Mouse (Mus musculus): Measurements from ENCODE around the gene Cdh12. TPM values are rescaled to one million over a fixed set of nuclear protein-coding genes. Genes with fewer than 3 reads are reported as not detected.

The Cdh12 gene
- polyA plus RNA-seq, 2 experiments = 0.16 to 0.29 TPM

DNA sequence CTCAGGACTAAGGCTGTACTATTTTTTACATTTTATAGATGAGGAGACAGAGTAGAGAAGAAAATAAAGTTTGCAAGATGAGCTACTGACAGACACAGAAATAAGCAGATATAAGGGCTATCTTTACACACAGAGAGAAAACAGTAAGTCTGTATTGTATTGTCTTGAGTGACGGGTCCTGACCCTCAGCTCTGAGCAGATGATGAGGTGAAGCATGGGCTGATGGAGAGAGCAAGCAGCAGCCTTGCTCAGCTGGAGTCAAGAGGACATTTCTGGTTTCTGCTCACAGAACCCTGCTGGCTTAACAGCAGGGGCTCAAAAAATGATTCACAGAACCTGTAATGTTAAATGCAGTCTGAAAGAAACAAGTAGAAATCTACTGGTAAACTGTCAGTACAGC is 386.8 kb downstream of the Cdh12 start:
- DNase-seq (ENCODE audit: low spot score) (no peak), ATAC-seq (ENCODE audit: low FRiP score, low read depth) (no peak)
- no peaks in the 10 kb centered on the region for H3K9me3 ChIP-seq (ENCODE audit: control insufficient read depth, low read length)
- no peak overlapping the region for H3K4me3 ChIP-seq (replicated peaks; ENCODE audit: low read length)
- 65% methylated on average over 1 of the region's 1 CpGs for WGBS
- no peak for TF ChIP-seq POLR2A (IDR thresholded peaks at IDR 0.05; ENCODE audit: borderline replicate concordance, extremely low read depth, insufficient read depth, insufficient read length)
- no peak overlapping the region for H3K4me2 ChIP-seq (replicated peaks; ENCODE audit: low read depth, low read length, severe bottlenecking)
- H3K9ac ChIP-seq (ENCODE audit: low read depth, low read length, severe bottlenecking) = no peak overlapping the region
- no peak overlapping the region for H3K27ac ChIP-seq (replicated peaks; ENCODE audit: low read depth, low read length)
- no peaks in the 10 kb centered on the region for H3K27me3 ChIP-seq (ENCODE audit: control insufficient read depth, insufficient read depth, low read length)
- no peaks in the 10 kb centered on the region for H3K36me3 ChIP-seq (ENCODE audit: control insufficient read depth, insufficient read depth, low read length)
- H3K4me1 ChIP-seq (ENCODE audit: control insufficient read depth, insufficient read depth, low read length) = no peaks in the 10 kb centered on the region

DNA sequence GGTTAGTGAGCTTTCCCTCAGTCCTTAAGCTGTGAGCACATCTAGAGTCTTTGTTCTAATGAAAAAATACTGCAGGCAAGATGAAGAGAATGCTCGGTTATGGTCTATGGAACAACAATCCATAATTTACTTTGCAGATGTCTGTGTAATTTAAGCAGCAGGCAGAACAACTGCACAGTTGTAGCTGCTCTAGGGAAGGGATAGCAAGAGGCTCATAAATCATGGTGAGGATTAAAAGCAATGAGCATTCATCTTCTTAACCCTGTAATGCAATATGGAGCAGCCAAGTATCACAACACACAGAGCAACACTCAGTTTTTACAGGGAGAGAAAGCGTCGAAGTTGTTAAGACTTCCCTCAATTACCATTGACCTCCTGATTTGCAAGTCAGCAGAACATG is 387.9 kb downstream of the Cdh12 start:
- Histone ChIP-seq H3K4me1 (ENCODE audit: control insufficient read depth, insufficient read depth, low read length) (no peaks in the 10 kb centered on the region), H3K4me3 (replicated peaks; ENCODE audit: low read length) (no peak overlapping the region), H3K36me3 (ENCODE audit: control insufficient read depth, insufficient read depth, low read length) (no peaks in the 10 kb centered on the region), H3K9ac (ENCODE audit: low read depth, low read length, severe bottlenecking) (no peak overlapping the region), H3K9me3 (ENCODE audit: control insufficient read depth, low read length) (no peaks in the 10 kb centered on the region), H3K27me3 (ENCODE audit: control insufficient read depth, insufficient read depth, low read length) (no peaks in the 10 kb centered on the region), H3K4me2 (replicated peaks; ENCODE audit: low read depth, low read length, severe bottlenecking) (no peak overlapping the region), H3K27ac (replicated peaks; ENCODE audit: low read depth, low read length) (no peak overlapping the region)
- DNase-seq (ENCODE audit: low spot score) = peak; percentile 54
- TF ChIP-seq POLR2A (IDR thresholded peaks at IDR 0.05; ENCODE audit: borderline replicate concordance, extremely low read depth, insufficient read depth, insufficient read length) = no peak
- ATAC-seq (ENCODE audit: low FRiP score, low read depth) = peak; percentile 74
- 22% methylated on average over 3 of the region's 3 CpGs for WGBS

DNA sequence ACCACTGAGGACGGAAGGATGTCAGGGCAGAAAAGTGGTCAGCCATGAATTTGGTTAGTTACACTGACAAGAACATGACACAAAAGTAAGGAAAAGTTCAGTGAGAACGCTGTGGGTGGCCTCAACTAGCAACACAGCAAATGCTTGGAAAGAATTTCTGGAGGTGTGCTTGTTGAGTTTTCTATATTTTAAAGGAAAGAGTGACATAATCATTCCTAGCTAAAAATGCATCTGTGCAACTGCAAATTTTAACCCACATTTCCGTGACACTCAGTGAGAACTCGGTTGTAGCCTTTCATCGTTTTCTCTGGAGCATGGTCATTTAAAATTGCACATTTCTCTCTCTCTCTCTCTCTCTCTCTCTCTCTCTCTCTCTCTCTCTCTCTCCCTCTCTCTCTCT is 392.4 kb downstream of the Cdh12 start:
- WGBS = 89% methylated on average over 5 of the region's 5 CpGs

DNA sequence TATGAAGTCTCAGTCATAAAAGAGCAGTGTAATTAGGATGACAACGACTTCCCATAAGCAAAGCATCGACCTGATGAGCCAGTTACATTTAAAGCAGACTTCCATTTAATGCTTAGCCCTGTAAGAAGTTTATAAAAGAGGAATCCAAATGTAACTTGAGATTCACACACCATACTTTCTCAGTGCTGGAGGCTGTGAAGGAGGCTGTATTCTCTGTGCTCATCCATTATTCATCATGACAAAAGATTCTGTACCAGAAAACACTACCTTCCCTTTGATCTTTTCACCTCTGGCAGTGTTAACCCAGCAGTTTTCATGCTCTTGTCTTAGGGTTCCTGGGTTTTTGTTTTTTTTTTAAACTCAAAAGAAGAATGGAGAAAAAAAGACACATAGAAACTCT is 414.0 kb downstream of the Cdh12 start:
- no peaks in the 10 kb centered on the region for H3K4me1 ChIP-seq (ENCODE audit: control insufficient read depth, insufficient read depth, low read length)
- no peak overlapping the region for H3K27ac ChIP-seq (replicated peaks; ENCODE audit: low read depth, low read length)
- no peaks in the 10 kb centered on the region for H3K9me3 ChIP-seq (ENCODE audit: control insufficient read depth, low read length)
- H3K4me3 ChIP-seq (replicated peaks; ENCODE audit: low read length) = no peak overlapping the region
- no peaks in the 10 kb centered on the region for H3K27me3 ChIP-seq (ENCODE audit: control insufficient read depth, insufficient read depth, low read length)
- no peak for DNase-seq (ENCODE audit: low spot score)
- no peak overlapping the region for H3K4me2 ChIP-seq (replicated peaks; ENCODE audit: low read depth, low read length, severe bottlenecking)
- TF ChIP-seq POLR2A (IDR thresholded peaks at IDR 0.05; ENCODE audit: borderline replicate concordance, extremely low read depth, insufficient read depth, insufficient read length) = no peak
- ATAC-seq (ENCODE audit: low FRiP score, low read depth) = no peak
- H3K9ac ChIP-seq (ENCODE audit: low read depth, low read length, severe bottlenecking) = no peak overlapping the region
- no peaks in the 10 kb centered on the region for H3K36me3 ChIP-seq (ENCODE audit: control insufficient read depth, insufficient read depth, low read length)
- WGBS = 50% methylated on average over 2 of the region's 2 CpGs

More for the DNA sequence above, 392.4 kb downstream of the Cdh12 start:
- no peak for DNase-seq (ENCODE audit: low spot score)
- no peaks in the 10 kb centered on the region for H3K9me3 ChIP-seq (ENCODE audit: control insufficient read depth, low read length)
- no peaks in the 10 kb centered on the region for H3K27me3 ChIP-seq (ENCODE audit: control insufficient read depth, insufficient read depth, low read length)
- TF ChIP-seq POLR2A (IDR thresholded peaks at IDR 0.05; ENCODE audit: borderline replicate concordance, extremely low read depth, insufficient read depth, insufficient read length) = no peak
- no peaks in the 10 kb centered on the region for H3K4me1 ChIP-seq (ENCODE audit: control insufficient read depth, insufficient read depth, low read length)
- ATAC-seq (ENCODE audit: low FRiP score, low read depth) = no peak
- no peak overlapping the region for H3K9ac ChIP-seq (ENCODE audit: low read depth, low read length, severe bottlenecking)
- no peak overlapping the region for H3K27ac ChIP-seq (replicated peaks; ENCODE audit: low read depth, low read length)
- H3K36me3 ChIP-seq (ENCODE audit: control insufficient read depth, insufficient read depth, low read length) = no peaks in the 10 kb centered on the region
- no peak overlapping the region for H3K4me2 ChIP-seq (replicated peaks; ENCODE audit: low read depth, low read length, severe bottlenecking)
- H3K4me3 ChIP-seq (replicated peaks; ENCODE audit: low read length) = no peak overlapping the region

DNA sequence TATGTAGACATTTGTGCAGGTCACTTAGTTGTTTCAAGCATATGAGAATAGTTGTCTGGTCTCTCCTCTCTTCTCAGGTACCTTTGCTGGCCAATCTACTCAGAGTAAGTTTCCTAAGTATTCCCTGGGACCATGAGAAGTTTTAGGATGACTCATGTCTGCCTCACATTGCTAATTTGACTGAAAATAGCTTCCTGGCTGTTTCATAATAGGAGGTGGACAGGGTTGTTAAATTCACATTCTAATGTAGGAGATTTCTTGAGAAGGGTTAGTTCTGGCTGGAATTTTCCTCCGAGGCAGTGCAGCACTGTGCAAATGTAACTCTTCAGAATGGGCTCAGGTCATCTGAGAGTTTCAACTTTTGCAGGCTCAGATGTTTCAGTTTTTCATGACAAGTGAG is 423.5 kb downstream of the Cdh12 start:
- Histone ChIP-seq H3K4me2 (replicated peaks; ENCODE audit: low read depth, low read length, severe bottlenecking) (no peak overlapping the region), H3K27me3 (ENCODE audit: control insufficient read depth, insufficient read depth, low read length) (no peaks in the 10 kb centered on the region), H3K36me3 (ENCODE audit: control insufficient read depth, insufficient read depth, low read length) (no peaks in the 10 kb centered on the region), H3K9me3 (ENCODE audit: control insufficient read depth, low read length) (no peaks in the 10 kb centered on the region), H3K4me1 (ENCODE audit: control insufficient read depth, insufficient read depth, low read length) (no peaks in the 10 kb centered on the region), H3K4me3 (replicated peaks; ENCODE audit: low read length) (no peak overlapping the region), H3K27ac (replicated peaks; ENCODE audit: low read depth, low read length) (no peak overlapping the region), H3K9ac (ENCODE audit: low read depth, low read length, severe bottlenecking) (no peak overlapping the region)
- 65% methylated on average over 1 of the region's 1 CpGs for WGBS
- DNase-seq (ENCODE audit: low spot score) (no peak), ATAC-seq (ENCODE audit: low FRiP score, low read depth) (no peak)
- TF ChIP-seq POLR2A (IDR thresholded peaks at IDR 0.05; ENCODE audit: borderline replicate concordance, extremely low read depth, insufficient read depth, insufficient read length) = no peak

DNA sequence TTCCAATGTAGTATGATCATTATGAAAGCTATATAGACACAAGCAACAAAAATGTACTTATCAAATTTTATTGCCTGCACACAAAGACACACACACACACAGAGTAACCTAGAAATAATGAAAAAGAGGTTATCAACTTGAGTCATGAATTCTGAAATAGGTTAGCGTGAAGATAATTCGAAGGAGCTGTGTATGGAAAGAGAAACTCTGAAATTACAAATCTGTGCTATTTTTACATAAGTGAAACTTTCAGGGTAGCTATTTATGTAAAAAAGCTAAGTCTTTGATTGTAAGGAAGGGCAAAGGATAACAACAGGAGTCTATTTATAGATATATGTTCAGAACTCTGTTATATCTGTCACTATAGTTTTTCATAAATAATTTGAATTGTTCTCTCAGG is 427.9 kb downstream of the Cdh12 start:
- no peaks in the 10 kb centered on the region for H3K36me3 ChIP-seq (ENCODE audit: control insufficient read depth, insufficient read depth, low read length)
- no peak overlapping the region for H3K4me2 ChIP-seq (replicated peaks; ENCODE audit: low read depth, low read length, severe bottlenecking)
- no peaks in the 10 kb centered on the region for H3K27me3 ChIP-seq (ENCODE audit: control insufficient read depth, insufficient read depth, low read length)
- DNase-seq (ENCODE audit: low spot score) (no peak), ATAC-seq (ENCODE audit: low FRiP score, low read depth) (no peak)
- 95% methylated on average over 2 of the region's 2 CpGs for WGBS
- no peaks in the 10 kb centered on the region for H3K9me3 ChIP-seq (ENCODE audit: control insufficient read depth, low read length)
- no peak overlapping the region for H3K4me3 ChIP-seq (replicated peaks; ENCODE audit: low read length)
- H3K27ac ChIP-seq (replicated peaks; ENCODE audit: low read depth, low read length) = no peak overlapping the region
- no peaks in the 10 kb centered on the region for H3K4me1 ChIP-seq (ENCODE audit: control insufficient read depth, insufficient read depth, low read length)
- no peak for TF ChIP-seq POLR2A (IDR thresholded peaks at IDR 0.05; ENCODE audit: borderline replicate concordance, extremely low read depth, insufficient read depth, insufficient read length)
- no peak overlapping the region for H3K9ac ChIP-seq (ENCODE audit: low read depth, low read length, severe bottlenecking)

All from limb, embryonic 14.5 days (tissue).